Mouse (Mus musculus) hindbrain, postnatal 0 days (tissue): ENCODE measurements around the gene Myadml2. TPM values are rescaled to one million over a fixed set of nuclear protein-coding genes. Genes with fewer than 3 reads are reported as not detected.

Source experiments
- ATAC-seq: fragments of 200-750 bp; cut with Nextera tagmentation; 2 replicates; pipeline ENCODE4 v1.8.0; 2017; ENCODE audit warnings: mild to moderate bottlenecking, moderate TSS enrichment, moderate library complexity
- DNase-seq: peaks from one replicate; pipeline ENCODE4 v3.0.0-alpha.2; 2015; ENCODE audit warnings: low spot score
- H3K27ac ChIP-seq: fragments of 300-500 bp; sonication (generic); 2 replicates; pipeline ENCODE4 v1.5.1; 2014; ENCODE audit warnings: mild to moderate bottlenecking
- H3K27me3 ChIP-seq: fragments of 300-500 bp; sonication (generic); 2 replicates; pipeline ENCODE4 v1.6.1; 2014; ENCODE audit warnings: low read length, mixed read lengths; ENCODE audit not compliant: insufficient read depth
- H3K36me3 ChIP-seq: fragments of 300-500 bp; sonication (generic); 2 replicates; pipeline ENCODE4 v1.6.1; 2014; ENCODE audit warnings: low read length, mixed read lengths; ENCODE audit not compliant: insufficient read depth
- H3K4me1 ChIP-seq: fragments of 300-500 bp; sonication (generic); 2 replicates; pipeline ENCODE4 v1.6.1; 2014; ENCODE audit warnings: antibody characterized with exemption, low read length, mixed read lengths; ENCODE audit not compliant: insufficient read depth
- H3K4me2 ChIP-seq: fragments of 300-500 bp; sonication (generic); 2 replicates; pipeline ENCODE4 v1.6.1; 2014; ENCODE audit warnings: low read depth, mild to moderate bottlenecking, low read length, moderate library complexity, mixed read lengths
- H3K4me3 ChIP-seq: fragments of 300-500 bp; sonication (generic); 2 replicates; pipeline ENCODE4 v1.5.1; 2014; ENCODE audit warnings: low read length
- H3K9ac ChIP-seq: fragments of 300-500 bp; sonication (generic); replicated peaks from 2 replicates; pipeline ENCODE4 v1.6.1; 2014; ENCODE audit warnings: mild to moderate bottlenecking, low read length, moderate library complexity, mixed read lengths
- H3K9me3 ChIP-seq: fragments of 300-500 bp; sonication (generic); 2 replicates; pipeline ENCODE4 v1.6.1; 2016; ENCODE audit warnings: low read length, mixed read lengths
- CTCF ChIP-seq: IDR thresholded peaks from 2 replicates; pipeline ENCODE4 v1.5.1; 2016; ENCODE audit warnings: antibody characterized with exemption, control low read depth, low read depth
- WGBS: fragments of 180-500 bp; shearing (Covaris S2); extraction: QIAGEN DNeasy Blood & Tissue Kit; methylation state at CpG from one replicate; pipeline ENCODE4 v1.1.7; 2014; 5-methylcytosine and 5-hydroxymethylcytosine counted together
- polyA plus RNA-seq: library from polyadenylated mRNA; unstranded; fragments of >200 nt; fragmentation: Nextera tagmentation; extraction: Ambion mirVana; gene quantifications from 2 replicates; pipeline ENCODE4 v1.2.1, GENCODE M21; 2015
- total RNA-seq: library from RNA; depleted of rRNA; stranded (reverse); fragments of >200 nt; gene quantifications from 2 replicates; pipeline ENCODE4 v1.2.3, GENCODE M21; 2014

Gene Myadml2
- total and polyA plus RNA-seq, 2 experiments from 2014 or later = 1.3 to 1.5 TPM

GRCm38 (mm10) chr11:120657301-120657700, 9.3 kb upstream of the Myadml2 start:
- Histone ChIP-seq H3K27me3 (peaks cover 56% of the 10 kb centered on the region), H3K4me1 (no peaks in the 10 kb centered on the region), H3K9ac (no peak overlapping the region), H3K4me3 (no peak overlapping the region), H3K4me2 (no peak overlapping the region), H3K9me3 (no peaks in the 10 kb centered on the region), H3K36me3 (no peaks in the 10 kb centered on the region), H3K27ac (no peak overlapping the region)
- ATAC-seq = no peak
- 92% methylated on average over 4 of the region's 4 CpGs for WGBS
- no peak for DNase-seq
- TF ChIP-seq CTCF = no peak

GRCm38 (mm10) chr11:120654741-120655140, 6.8 kb upstream of the Myadml2 start:
- WGBS = 77% methylated on average over 3 of the region's 3 CpGs
- DNase-seq (no peak), ATAC-seq (no peak)
- Histone ChIP-seq H3K36me3 (no peaks in the 10 kb centered on the region), H3K4me2 (no peak overlapping the region), H3K9me3 (no peaks in the 10 kb centered on the region), H3K4me3 (no peak overlapping the region), H3K27ac (no peak overlapping the region), H3K27me3 (peaks cover 31% of the 10 kb centered on the region), H3K4me1 (no peaks in the 10 kb centered on the region), H3K9ac (no peak overlapping the region)
- no peak for TF ChIP-seq CTCF

- Histone ChIP-seq H3K36me3 (no peaks in the 10 kb centered on the region), H3K4me3 (no peak overlapping the region), H3K4me2 (no peak overlapping the region), H3K9ac (no peak overlapping the region), H3K9me3 (no peaks in the 10 kb centered on the region), H3K27ac (no peak overlapping the region), H3K27me3 (peaks cover 4% of the 10 kb centered on the region; the same call in 1 of the 2 replicates), H3K4me1 (0 out of 2 replicates have a peak, but pooled peaks cover 6% of the 10 kb centered on the region)
- WGBS = 73% methylated on average over 3 of the region's 3 CpGs
- TF ChIP-seq CTCF = peak; percentile 40
- DNase-seq (no peak), ATAC-seq (no peak)
These were observed 3.9 kb upstream of the Myadml2 start for GRCm38 (mm10) chr11:120651872-120652271.

GRCm38 (mm10) chr11:120647047-120647830, 719 bp downstream of the Myadml2 start:
- Histone ChIP-seq H3K36me3 (no peaks in the 10 kb centered on the region), H3K9ac (no peak overlapping the region; the same call in 1 of the 2 replicates), H3K9me3 (no peaks in the 10 kb centered on the region), H3K4me3 (no peak overlapping the region), H3K27ac (no peak overlapping the region), H3K4me2 (peak overlapping the region; percentile 49), H3K27me3 (no peaks in the 10 kb centered on the region), H3K4me1 (peaks cover 13% of the 10 kb centered on the region; the same call in 1 of the 2 replicates)
- WGBS = 81% methylated on average over 35 of the region's 35 CpGs
- no peak for TF ChIP-seq CTCF
- ATAC-seq (no peak), DNase-seq (no peak)

GRCm38 (mm10) chr11:120643601-120643987, 4.4 kb downstream of the Myadml2 start, which contains the start of gene Pycr1:
TSS of gene Pycr1 (minus strand) at chr11:120643769.
- Histone ChIP-seq H3K27ac (peak within 1 kb of the TSS; percentile 42; the same call in 1 of the 2 replicates), H3K9me3 (no peaks in the 10 kb centered on the region), H3K4me2 (peak within 1 kb of the TSS; percentile 75), H3K4me3 (peak within 1 kb of the TSS; percentile 43), H3K9ac (peak within 1 kb of the TSS; percentile 52), H3K4me1 (peaks cover 13% of the 10 kb centered on the region; the same call in 1 of the 2 replicates), H3K36me3 (no peaks in the 10 kb centered on the region), H3K27me3 (no peaks in the 10 kb centered on the region)
- ATAC-seq = peak; percentile 99
- DNase-seq = peak; percentile 95
- WGBS = 0% methylated on average over 15 of the region's 15 CpGs
- TF ChIP-seq CTCF = no peak

- Histone ChIP-seq H3K27ac (peak overlapping the region; percentile 42; the same call in 1 of the 2 replicates), H3K4me2 (peak overlapping the region; percentile 75), H3K9me3 (no peaks in the 10 kb centered on the region), H3K9ac (peak overlapping the region; percentile 52), H3K36me3 (no peaks in the 10 kb centered on the region), H3K4me1 (peaks cover 11% of the 10 kb centered on the region; the same call in 1 of the 2 replicates), H3K4me3 (peak overlapping the region; percentile 43), H3K27me3 (no peaks in the 10 kb centered on the region)
- WGBS = 2% methylated on average over 18 of the region's 18 CpGs
- TF ChIP-seq CTCF = peak; percentile 13; the same call in 1 of the 2 replicates
- no peak for DNase-seq
- peak; percentile 60 for ATAC-seq
These were observed 4.9 kb downstream of the Myadml2 start for GRCm38 (mm10) chr11:120642939-120643600.
